Mouse (Mus musculus) urinary bladder, postnatal 25 days (tissue): ENCODE data around the gene Aktip.

Experiments
- DNase-seq: peaks from one replicate; pipeline ENCODE4 v3.0.0; 2022; ENCODE audit warnings: low spot score

The Aktip gene

GRCm38 (mm10) chr8:91199876-91200275, at the start of gene Aktip:
TSS of gene Aktip (minus strand) at chr8:91199976.
- DNase-seq: no peak

- no peak for DNase-seq
Observed at GRCm38 (mm10) chr8:91245821-91246454, 46.2 kb upstream of the Aktip start.

- no peak for DNase-seq
Observed at GRCm38 (mm10) chr8:91242721-91243120, 42.9 kb upstream of the Aktip start.

GRCm38 (mm10) chr8:91241873-91242519, 42.2 kb upstream of the Aktip start:
- DNase-seq: no peak

GRCm38 (mm10) chr8:91241371-91241770, 41.6 kb upstream of the Aktip start:
- DNase-seq: no peak

GRCm38 (mm10) chr8:91237191-91237590, 37.4 kb upstream of the Aktip start:
- no peak for DNase-seq

- DNase-seq: no peak
Observed at GRCm38 (mm10) chr8:91234097-91234496, 34.3 kb upstream of the Aktip start.

- DNase-seq: peak; percentile 9
Observed at GRCm38 (mm10) chr8:91227421-91227841, 27.7 kb upstream of the Aktip start.

- DNase-seq: no peak
Observed at GRCm38 (mm10) chr8:91224227-91224626, 24.5 kb upstream of the Aktip start.

GRCm38 (mm10) chr8:91221841-91222240, 22.1 kb upstream of the Aktip start:
- no peak for DNase-seq

GRCm38 (mm10) chr8:91218271-91218670, 18.5 kb upstream of the Aktip start:
- no peak for DNase-seq

- DNase-seq: no peak
Observed at GRCm38 (mm10) chr8:91217062-91217905, 17.5 kb upstream of the Aktip start.

GRCm38 (mm10) chr8:91214287-91214686, 14.5 kb upstream of the Aktip start:
- DNase-seq: no peak

GRCm38 (mm10) chr8:91212948-91213347, 13.2 kb upstream of the Aktip start:
- DNase-seq: no peak

- no peak for DNase-seq
Observed at GRCm38 (mm10) chr8:91209658-91210057, 9.9 kb upstream of the Aktip start.

GRCm38 (mm10) chr8:91207676-91208075, 7.9 kb upstream of the Aktip start:
- no peak for DNase-seq

- no peak for DNase-seq
Observed at GRCm38 (mm10) chr8:91205897-91206296, 6.1 kb upstream of the Aktip start.

- DNase-seq: no peak
Observed at GRCm38 (mm10) chr8:91201184-91201583, 1.4 kb upstream of the Aktip start.

- DNase-seq: no peak
Observed at GRCm38 (mm10) chr8:91198036-91198435, 1.7 kb downstream of the Aktip start.

- DNase-seq: no peak
Observed at GRCm38 (mm10) chr8:91197233-91197632, 2.5 kb downstream of the Aktip start.

- no peak for DNase-seq
Observed at GRCm38 (mm10) chr8:91196661-91197060, 3.1 kb downstream of the Aktip start.

GRCm38 (mm10) chr8:91194081-91194480, 5.7 kb downstream of the Aktip start:
- no peak for DNase-seq

- DNase-seq: no peak
Observed at GRCm38 (mm10) chr8:91192941-91193340, 6.8 kb downstream of the Aktip start.
